Mouse (Mus musculus): ENCODE results near the gene Ryk. TPM values are rescaled to one million over a fixed set of nuclear protein-coding genes. Genes with fewer than 3 reads are reported as not detected.

Gene Ryk
- polyA plus RNA-seq, 1 experiment from 2014 or later: 24.1 TPM

DNA sequence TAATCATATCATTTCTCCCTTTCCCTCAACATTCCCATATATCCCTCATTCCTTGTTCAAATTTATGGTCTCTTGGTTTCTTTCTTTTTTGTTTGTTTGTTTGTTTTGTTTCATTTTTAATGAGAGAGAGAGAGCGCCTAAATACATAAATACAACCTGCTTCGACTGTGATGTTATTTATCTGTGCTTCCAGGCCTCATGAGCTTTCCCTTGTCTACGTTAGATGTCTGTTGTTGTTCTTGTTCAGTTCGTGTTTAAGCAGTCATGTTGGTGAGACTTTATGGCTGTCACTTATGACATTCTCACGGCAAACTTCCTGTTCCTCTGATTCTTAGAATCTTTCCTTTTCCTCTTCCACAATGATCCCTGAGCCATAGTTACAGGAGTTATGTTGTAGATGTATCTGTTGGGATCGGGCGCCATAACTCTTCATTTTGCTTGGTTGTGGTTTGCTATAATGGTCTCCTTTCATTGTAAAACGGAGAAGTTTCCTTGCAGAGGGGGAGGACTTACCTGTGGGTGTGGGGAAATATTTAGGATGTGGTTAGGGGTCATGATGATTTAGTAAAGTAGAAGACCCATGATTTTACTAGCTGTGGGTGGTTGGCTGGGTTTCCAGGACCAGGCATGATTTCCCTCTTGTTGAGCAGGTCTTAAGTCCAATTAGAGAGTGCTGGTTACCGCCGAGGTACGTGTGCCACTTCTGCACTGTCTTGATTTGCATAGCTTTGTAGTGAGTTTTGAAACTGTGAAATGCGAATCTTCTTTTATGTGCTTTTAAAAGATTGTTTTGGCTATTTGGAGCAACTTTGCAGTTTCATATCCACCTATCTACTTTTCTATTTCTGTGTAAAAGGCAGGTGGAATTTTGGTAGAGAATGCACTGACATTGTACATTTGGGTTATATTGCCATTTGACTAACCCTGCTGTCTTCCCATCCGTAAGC is 17.6 kb downstream of the Ryk start:
- peaks cover 14% of the 10 kb centered on the region for H3K4me1 ChIP-seq (replicated peaks; ENCODE audit: insufficient read depth, low read length)
- H3K4me2 ChIP-seq (ENCODE audit: low read length): no peak overlapping the region
- no peaks in the 10 kb centered on the region for H3K27me3 ChIP-seq (ENCODE audit: insufficient read depth, low read length)
- H3K4me3 ChIP-seq (replicated peaks; ENCODE audit: low read depth, low read length): no peak overlapping the region
- no peaks in the 10 kb centered on the region for H3K36me3 ChIP-seq (ENCODE audit: insufficient read depth, low read length)
- no peak overlapping the region for H3K27ac ChIP-seq
- WGBS: 76% methylated on average over 13 of the region's 13 CpGs
- ATAC-seq (replicated peaks; ENCODE audit: low FRiP score, low read depth): no peak
- no peak overlapping the region for H3K9ac ChIP-seq (ENCODE audit: low read depth, low read length)
- no peak for TF ChIP-seq CTCF (IDR thresholded peaks at IDR 0.05; ENCODE audit: low read depth)
- no peaks in the 10 kb centered on the region for H3K9me3 ChIP-seq (replicated peaks; ENCODE audit: low read length)
- no peak for DNase-seq (ENCODE audit: low spot score)

DNA sequence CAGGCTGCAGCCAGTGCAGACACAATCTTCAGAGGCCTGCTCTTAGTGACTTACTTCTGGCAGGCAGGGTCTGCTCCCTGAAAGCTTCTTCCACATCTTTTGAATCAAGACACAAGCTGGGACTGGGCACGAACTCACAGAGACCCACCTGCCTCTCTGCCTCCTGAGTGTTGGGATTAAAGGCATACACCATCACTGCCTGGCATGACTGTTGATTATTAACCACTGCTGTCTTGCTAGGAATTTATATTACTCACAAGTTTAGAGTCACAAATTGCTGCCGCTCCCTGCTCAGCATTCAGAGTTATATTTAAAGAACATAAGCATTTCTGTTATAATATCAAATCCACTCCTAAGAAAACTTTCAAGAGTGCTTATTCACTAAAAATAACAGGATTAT is 23.1 kb downstream of the Ryk start:
- peaks cover 11% of the 10 kb centered on the region for H3K4me1 ChIP-seq (replicated peaks; ENCODE audit: insufficient read depth, low read length)
- DNase-seq (ENCODE audit: low spot score) (no peak), ATAC-seq (replicated peaks; ENCODE audit: low FRiP score, low read depth) (no peak)
- no peaks in the 10 kb centered on the region for H3K36me3 ChIP-seq (ENCODE audit: insufficient read depth, low read length)
- H3K27me3 ChIP-seq (ENCODE audit: insufficient read depth, low read length): no peaks in the 10 kb centered on the region
- TF ChIP-seq CTCF (IDR thresholded peaks at IDR 0.05; ENCODE audit: low read depth): no peak
- H3K4me2 ChIP-seq (ENCODE audit: low read length): no peak overlapping the region
- no peaks in the 10 kb centered on the region for H3K9me3 ChIP-seq (replicated peaks; ENCODE audit: low read length)
- WGBS: 70% methylated on average over 2 of the region's 2 CpGs
- no peak overlapping the region for H3K27ac ChIP-seq
- H3K4me3 ChIP-seq (replicated peaks; ENCODE audit: low read depth, low read length): no peak overlapping the region
- H3K9ac ChIP-seq (ENCODE audit: low read depth, low read length): no peak overlapping the region

- Histone ChIP-seq H3K9me3 (replicated peaks; ENCODE audit: low read length) (no peaks in the 10 kb centered on the region), H3K9ac (ENCODE audit: low read depth, low read length) (no peak overlapping the region), H3K27me3 (ENCODE audit: insufficient read depth, low read length) (no peaks in the 10 kb centered on the region), H3K4me1 (replicated peaks; ENCODE audit: insufficient read depth, low read length) (peaks cover 11% of the 10 kb centered on the region), H3K27ac (no peak overlapping the region), H3K4me2 (ENCODE audit: low read length) (no peak overlapping the region), H3K4me3 (replicated peaks; ENCODE audit: low read depth, low read length) (no peak overlapping the region), H3K36me3 (ENCODE audit: insufficient read depth, low read length) (no peaks in the 10 kb centered on the region)
- no peak for TF ChIP-seq CTCF (IDR thresholded peaks at IDR 0.05; ENCODE audit: low read depth)
- DNase-seq (ENCODE audit: low spot score) (no peak), ATAC-seq (replicated peaks; ENCODE audit: low FRiP score, low read depth) (no peak)
- 87% methylated on average over 5 of the region's 5 CpGs for WGBS
These were observed 23.6 kb downstream of the Ryk start for GRCm38 (mm10) chr9:102858283-102858682.

DNA sequence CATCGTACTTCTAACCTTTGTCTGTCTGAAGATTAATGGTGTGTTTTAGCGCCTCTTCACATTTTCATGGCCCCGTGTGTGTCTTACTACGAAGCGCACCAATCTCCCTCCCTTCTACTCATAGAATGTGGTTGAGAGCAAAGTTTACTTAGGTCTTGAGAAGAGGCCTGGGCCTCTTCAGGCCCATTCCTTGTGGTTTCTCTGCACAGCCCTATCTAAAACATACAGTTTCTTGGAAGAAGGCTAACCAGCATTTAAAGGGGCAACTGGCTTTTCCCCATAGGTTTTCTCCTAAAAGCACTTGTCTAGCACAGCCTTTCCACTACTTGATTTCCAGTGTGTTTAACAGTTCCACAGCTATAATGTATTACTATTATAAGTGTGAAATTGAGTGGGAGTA is 24.7 kb downstream of the Ryk start:
- TF ChIP-seq CTCF (IDR thresholded peaks at IDR 0.05; ENCODE audit: low read depth): no peak
- Histone ChIP-seq H3K9me3 (replicated peaks; ENCODE audit: low read length) (no peaks in the 10 kb centered on the region), H3K36me3 (ENCODE audit: insufficient read depth, low read length) (no peaks in the 10 kb centered on the region), H3K4me1 (replicated peaks; ENCODE audit: insufficient read depth, low read length) (peaks cover 11% of the 10 kb centered on the region), H3K4me2 (ENCODE audit: low read length) (no peak overlapping the region), H3K27me3 (ENCODE audit: insufficient read depth, low read length) (no peaks in the 10 kb centered on the region), H3K9ac (ENCODE audit: low read depth, low read length) (no peak overlapping the region), H3K4me3 (replicated peaks; ENCODE audit: low read depth, low read length) (no peak overlapping the region), H3K27ac (no peak overlapping the region)
- ATAC-seq (replicated peaks; ENCODE audit: low FRiP score, low read depth): no peak
- 75% methylated on average over 5 of the region's 5 CpGs for WGBS
- DNase-seq (ENCODE audit: low spot score): no peak

DNA sequence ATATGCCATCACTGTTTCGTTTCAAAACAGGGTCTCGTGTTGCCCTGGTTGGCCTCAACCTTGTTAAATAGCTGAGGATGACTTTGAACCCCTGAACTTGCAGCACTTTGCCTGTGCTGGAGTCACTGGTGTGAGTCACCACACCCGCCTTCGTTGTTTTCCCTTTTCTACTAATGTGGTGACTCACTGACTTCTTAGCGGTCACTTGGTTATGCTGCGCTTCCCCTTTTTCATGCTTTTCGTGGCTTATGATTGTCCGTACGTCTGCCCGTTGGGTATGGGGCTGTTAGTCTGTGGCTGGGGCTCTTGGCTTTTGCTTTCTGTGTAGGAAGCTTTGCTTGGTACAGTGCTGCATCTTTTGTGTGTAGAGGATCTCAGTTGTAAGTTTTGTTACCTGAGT is 25.2 kb downstream of the Ryk start:
- H3K4me1 ChIP-seq (replicated peaks; ENCODE audit: insufficient read depth, low read length): peaks cover 17% of the 10 kb centered on the region
- H3K27me3 ChIP-seq (ENCODE audit: insufficient read depth, low read length): no peaks in the 10 kb centered on the region
- WGBS: 96% methylated on average over 10 of the region's 10 CpGs
- no peak overlapping the region for H3K27ac ChIP-seq
- no peak overlapping the region for H3K9ac ChIP-seq (ENCODE audit: low read depth, low read length)
- H3K4me2 ChIP-seq (ENCODE audit: low read length): no peak overlapping the region
- no peaks in the 10 kb centered on the region for H3K36me3 ChIP-seq (ENCODE audit: insufficient read depth, low read length)
- H3K9me3 ChIP-seq (replicated peaks; ENCODE audit: low read length): no peaks in the 10 kb centered on the region
- no peak for ATAC-seq (replicated peaks; ENCODE audit: low FRiP score, low read depth)
- DNase-seq (ENCODE audit: low spot score): no peak
- no peak for TF ChIP-seq CTCF (IDR thresholded peaks at IDR 0.05; ENCODE audit: low read depth)
- H3K4me3 ChIP-seq (replicated peaks; ENCODE audit: low read depth, low read length): no peak overlapping the region

DNA sequence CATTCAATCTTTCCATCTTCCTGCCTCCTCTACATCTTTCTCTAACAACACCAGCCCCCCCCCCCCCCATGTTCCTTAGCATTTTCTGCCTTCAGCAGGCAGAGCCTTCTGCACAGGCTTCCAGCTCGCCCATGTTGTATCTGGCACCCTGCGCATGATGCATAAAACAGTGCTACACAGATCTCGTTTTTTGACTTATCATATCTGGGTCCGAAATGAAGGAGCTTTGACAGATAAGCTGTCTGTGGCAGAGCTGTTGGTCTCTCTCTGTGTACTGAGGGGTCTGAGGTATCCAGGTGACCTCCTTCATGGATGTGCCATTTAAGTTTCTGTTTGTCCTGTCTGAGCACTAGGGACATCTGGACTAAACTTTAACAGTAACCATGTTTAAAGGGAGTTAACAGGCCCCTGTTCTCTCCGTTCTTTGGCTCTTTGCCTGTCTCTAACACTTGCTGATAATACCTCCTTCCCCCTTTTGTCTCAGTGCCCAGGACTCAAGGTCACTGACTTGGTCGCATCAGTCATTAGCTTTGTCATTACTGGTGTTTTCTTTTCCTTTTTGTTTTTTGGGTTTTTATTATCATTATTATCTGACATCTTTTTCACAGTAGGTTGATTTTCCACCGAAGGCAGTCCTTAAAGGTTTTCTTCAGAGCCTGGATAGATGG is 26.2 kb downstream of the Ryk start:
- no peaks in the 10 kb centered on the region for H3K9me3 ChIP-seq (replicated peaks; ENCODE audit: low read length)
- H3K27ac ChIP-seq: peak overlapping the region; percentile 26; the same call in 1 of the 2 replicates
- peaks cover 27% of the 10 kb centered on the region for H3K4me1 ChIP-seq (replicated peaks; ENCODE audit: insufficient read depth, low read length)
- no peak overlapping the region for H3K4me3 ChIP-seq (replicated peaks; ENCODE audit: low read depth, low read length)
- H3K27me3 ChIP-seq (ENCODE audit: insufficient read depth, low read length): no peaks in the 10 kb centered on the region
- ATAC-seq (replicated peaks; ENCODE audit: low FRiP score, low read depth) (no peak), DNase-seq (ENCODE audit: low spot score) (no peak)
- TF ChIP-seq CTCF (IDR thresholded peaks at IDR 0.05; ENCODE audit: low read depth): no peak
- no peaks in the 10 kb centered on the region for H3K36me3 ChIP-seq (ENCODE audit: insufficient read depth, low read length)
- H3K9ac ChIP-seq (ENCODE audit: low read depth, low read length): no peak overlapping the region
- no peak overlapping the region for H3K4me2 ChIP-seq (ENCODE audit: low read length)
- WGBS: 65% methylated on average over 7 of the region's 7 CpGs

Measured in kidney, postnatal 0 days (tissue).